Mouse (Mus musculus): ENCODE data around the gene Foxc2. TPM values are rescaled to one million over a fixed set of nuclear protein-coding genes. Genes with fewer than 3 reads are reported as not detected.
A peak's percentile ranks its signal among the peaks of the same experiment; 100 is the strongest.

Gene Foxc2
- 14.6 and 18.1 TPM in 2 replicates for polyA plus RNA-seq (2011; ENCODE audit: insufficient read length, low read depth, missing spikeins)

DNA sequence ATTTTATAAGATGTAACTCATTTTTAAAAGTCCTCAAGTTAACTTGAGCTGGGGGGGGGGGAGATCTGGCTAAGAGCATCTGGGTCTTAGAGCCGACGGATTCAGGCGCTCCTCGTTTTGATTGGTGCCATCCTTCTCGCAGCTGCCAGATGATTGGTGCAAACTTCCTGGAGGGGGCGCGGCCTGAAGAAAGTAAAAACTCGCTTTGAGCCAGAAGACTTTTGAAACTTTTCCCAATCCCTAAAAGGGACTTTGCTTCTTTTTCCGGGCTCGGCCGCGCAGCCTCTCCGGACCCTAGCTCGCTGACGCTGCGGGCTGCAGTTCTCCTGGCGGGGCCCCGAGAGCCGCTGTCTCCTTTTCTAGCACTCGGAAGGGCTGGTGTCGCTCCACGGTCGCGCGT lies at the start of gene Foxc2:
TSS of gene Foxc2 (plus strand) at position 224 of the 400 bp plus-strand sequence.
- Histone ChIP-seq H3K4me3 (ENCODE audit: insufficient read depth, low read length) (peak within 1 kb of the TSS; percentile 83), H3K4me1 (ENCODE audit: control insufficient read depth, insufficient read depth, low read length) (no peaks in the 10 kb centered on the region), H3K27ac (ENCODE audit: insufficient read depth, low read length) (peak within 1 kb of the TSS; percentile 91)
- TF ChIP-seq POLR2A (IDR thresholded peaks at IDR 0.05; ENCODE audit: low read depth, low read length) (peak; percentile 89), CTCF (IDR thresholded peaks at IDR 0.05; ENCODE audit: borderline replicate concordance, insufficient read depth, low read length) (no peak)

DNA sequence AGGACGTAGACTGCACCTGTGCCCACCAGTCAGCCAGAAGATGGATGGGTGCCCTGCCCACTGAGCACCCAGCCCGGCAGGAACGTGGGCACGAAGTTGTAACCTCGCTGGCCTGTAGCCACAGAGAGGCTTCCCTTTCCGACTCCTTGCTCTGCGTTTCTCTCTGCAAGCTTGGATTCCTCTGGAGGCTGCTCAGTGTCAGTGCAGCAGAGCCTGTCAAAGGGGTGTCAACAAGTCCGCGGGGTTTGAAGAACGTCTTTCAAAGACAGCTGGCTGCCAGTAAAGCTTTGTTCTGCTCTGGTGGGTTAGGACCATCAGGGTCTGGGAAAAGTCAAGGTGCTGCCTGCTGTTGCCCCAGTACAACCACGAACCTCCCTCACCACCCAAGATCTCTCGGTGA lies 44.5 kb upstream of the Foxc2 start:
- Histone ChIP-seq H3K4me1 (ENCODE audit: control insufficient read depth, insufficient read depth, low read length) (no peaks in the 10 kb centered on the region), H3K27ac (ENCODE audit: insufficient read depth, low read length) (no peak overlapping the region), H3K4me3 (ENCODE audit: insufficient read depth, low read length) (no peak overlapping the region)
- TF ChIP-seq POLR2A (IDR thresholded peaks at IDR 0.05; ENCODE audit: low read depth, low read length) (no peak), CTCF (IDR thresholded peaks at IDR 0.05; ENCODE audit: borderline replicate concordance, insufficient read depth, low read length) (no peak)

DNA sequence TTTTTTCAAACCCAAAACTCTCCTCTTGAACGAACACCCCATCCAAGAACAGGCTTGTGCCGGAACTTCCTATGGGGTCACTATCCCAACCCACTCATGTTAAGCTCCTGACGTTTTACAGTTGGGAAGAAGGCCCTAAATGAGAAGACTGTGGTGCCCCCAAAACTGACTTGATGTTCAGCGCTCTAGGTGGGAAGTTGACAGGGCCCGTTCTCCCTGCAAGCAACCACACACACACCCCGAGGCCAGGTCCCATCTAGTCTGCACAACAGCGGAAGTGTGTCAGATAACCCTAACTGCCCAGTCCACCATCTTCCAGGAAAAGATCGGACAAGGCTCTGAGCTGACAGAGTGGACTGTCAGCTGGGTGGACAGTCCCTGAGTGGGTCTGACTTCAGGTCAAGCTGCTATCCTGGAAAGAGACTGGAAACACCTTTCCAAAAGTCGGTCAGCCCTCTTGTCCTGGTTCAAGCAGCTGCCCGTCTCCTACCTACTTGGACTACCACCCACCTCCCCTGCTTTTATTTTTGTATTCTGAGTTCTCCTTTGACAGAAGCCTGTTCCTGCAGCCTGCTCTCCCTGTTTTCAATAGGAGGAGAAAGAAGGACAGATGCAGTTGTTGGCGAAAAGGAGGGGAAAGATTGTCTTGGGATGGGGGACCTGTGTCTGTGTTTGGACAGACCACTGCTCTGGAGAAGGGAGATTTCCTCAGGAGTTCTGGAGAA lies 43.4 kb upstream of the Foxc2 start:
- Histone ChIP-seq H3K4me1 (ENCODE audit: control insufficient read depth, insufficient read depth, low read length) (no peaks in the 10 kb centered on the region), H3K4me3 (ENCODE audit: insufficient read depth, low read length) (no peak overlapping the region), H3K27ac (ENCODE audit: insufficient read depth, low read length) (no peak overlapping the region)
- TF ChIP-seq POLR2A (IDR thresholded peaks at IDR 0.05; ENCODE audit: low read depth, low read length) (no peak), CTCF (IDR thresholded peaks at IDR 0.05; ENCODE audit: borderline replicate concordance, insufficient read depth, low read length) (no peak)

DNA sequence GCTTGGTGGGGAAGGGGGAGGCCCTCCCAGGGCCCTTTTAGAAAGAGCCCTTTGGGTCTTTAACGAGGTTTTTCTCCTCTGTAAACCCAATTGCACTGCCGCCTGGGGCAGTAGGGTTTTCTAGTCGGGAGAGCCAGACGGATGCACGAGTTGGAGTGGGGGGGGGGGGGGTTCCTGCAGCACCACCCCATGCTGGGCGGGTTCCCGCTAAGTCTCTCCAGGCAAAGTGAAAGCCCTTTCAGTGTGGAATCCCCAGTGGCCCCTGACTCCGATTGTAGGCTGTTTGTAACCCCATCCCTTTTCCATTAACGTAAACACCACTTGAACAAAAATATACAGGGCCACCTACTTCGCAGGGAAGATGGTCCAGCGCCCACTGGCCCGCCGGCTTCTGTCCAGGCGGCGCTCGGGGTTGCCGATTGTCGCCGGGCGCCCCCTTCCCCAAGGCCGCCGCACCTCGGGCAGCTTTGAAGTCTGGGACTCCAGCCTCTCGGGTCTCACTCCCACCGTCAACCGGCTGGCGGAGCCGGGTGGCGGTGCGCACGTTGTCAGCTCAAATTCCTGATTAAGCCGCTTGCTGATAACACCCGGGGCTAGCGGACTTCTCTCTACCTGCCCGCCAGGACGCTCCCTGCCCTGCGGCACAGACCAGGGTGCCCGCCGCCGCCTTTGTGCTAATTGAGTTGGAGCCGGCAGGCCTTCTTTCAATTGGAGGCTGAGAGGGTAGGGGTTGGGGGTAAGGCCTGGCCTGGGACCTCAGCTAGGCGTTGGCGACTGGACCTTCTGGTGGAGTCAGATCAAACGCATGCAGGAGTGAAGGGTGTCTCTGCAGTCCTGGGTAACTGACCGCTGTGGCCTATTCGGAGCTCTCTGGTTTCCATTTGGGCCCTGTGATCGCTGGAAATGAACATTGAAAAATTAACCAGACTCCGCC lies 42.5 kb upstream of the Foxc2 start:
- no peak overlapping the region for H3K27ac ChIP-seq (ENCODE audit: insufficient read depth, low read length)
- H3K4me1 ChIP-seq (ENCODE audit: control insufficient read depth, insufficient read depth, low read length), result no peaks in the 10 kb centered on the region
- TF ChIP-seq CTCF (IDR thresholded peaks at IDR 0.05; ENCODE audit: borderline replicate concordance, insufficient read depth, low read length), result no peak
- no peak for TF ChIP-seq POLR2A (IDR thresholded peaks at IDR 0.05; ENCODE audit: low read depth, low read length)
- H3K4me3 ChIP-seq (ENCODE audit: insufficient read depth, low read length), result no peak overlapping the region

DNA sequence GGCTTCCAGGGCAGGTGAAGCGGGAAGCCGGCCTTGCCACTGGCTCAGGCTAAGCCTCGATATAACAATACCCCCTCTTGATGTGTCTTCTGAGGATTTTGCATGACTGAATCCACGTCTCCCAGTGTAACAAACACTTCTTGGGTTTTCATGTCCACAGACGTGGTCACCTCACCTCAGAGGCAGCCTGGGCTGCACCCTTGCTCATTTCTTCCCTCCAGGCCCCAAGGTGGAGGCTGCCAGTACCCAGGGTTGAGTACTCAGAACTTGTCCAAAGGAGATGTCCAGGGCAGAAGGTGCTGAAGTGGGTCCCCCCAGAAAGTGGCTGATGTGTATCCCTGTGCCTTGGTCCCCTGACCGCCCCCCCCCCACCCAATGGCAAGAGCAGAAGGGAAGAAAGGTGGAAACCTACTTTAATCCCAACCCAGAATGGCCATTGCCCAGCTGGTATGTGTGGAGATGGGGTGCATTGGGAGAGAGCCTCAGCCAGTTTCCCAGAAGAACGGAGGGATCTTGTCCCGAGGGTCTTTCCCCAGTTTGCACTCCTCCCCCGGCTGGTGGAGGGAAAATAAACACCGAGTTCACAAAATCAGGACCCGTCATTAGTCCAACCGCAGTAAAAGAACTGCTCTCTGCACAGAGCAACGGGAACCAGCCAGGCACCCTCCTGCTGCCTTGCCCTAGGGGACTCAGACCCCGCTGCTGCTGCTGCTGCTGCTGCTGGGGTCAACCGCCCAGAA lies 41.7 kb upstream of the Foxc2 start:
- TF ChIP-seq POLR2A (IDR thresholded peaks at IDR 0.05; ENCODE audit: low read depth, low read length), result no peak
- no peak for TF ChIP-seq CTCF (IDR thresholded peaks at IDR 0.05; ENCODE audit: borderline replicate concordance, insufficient read depth, low read length)
- no peak overlapping the region for H3K27ac ChIP-seq (ENCODE audit: insufficient read depth, low read length)
- no peak overlapping the region for H3K4me3 ChIP-seq (ENCODE audit: insufficient read depth, low read length)
- H3K4me1 ChIP-seq (ENCODE audit: control insufficient read depth, insufficient read depth, low read length), result no peaks in the 10 kb centered on the region

DNA sequence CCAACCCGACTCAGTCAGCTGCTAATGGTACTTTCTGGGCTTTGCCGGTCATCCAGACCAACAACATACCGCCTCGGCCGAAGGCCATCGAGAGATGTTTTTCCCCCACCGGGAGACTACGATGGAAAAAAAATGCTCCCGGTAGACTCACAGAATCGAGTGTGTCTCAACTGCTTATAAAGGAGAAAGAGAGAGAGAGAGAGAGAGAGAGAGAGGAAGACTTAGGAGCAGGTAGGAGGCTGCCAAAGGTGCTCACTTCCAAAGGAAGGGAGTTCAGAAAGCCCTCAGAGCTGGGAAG lies 41.2 kb upstream of the Foxc2 start:
- Histone ChIP-seq H3K4me3 (ENCODE audit: insufficient read depth, low read length) (no peak overlapping the region), H3K4me1 (ENCODE audit: control insufficient read depth, insufficient read depth, low read length) (no peaks in the 10 kb centered on the region), H3K27ac (ENCODE audit: insufficient read depth, low read length) (no peak overlapping the region)
- TF ChIP-seq POLR2A (IDR thresholded peaks at IDR 0.05; ENCODE audit: low read depth, low read length) (no peak), CTCF (IDR thresholded peaks at IDR 0.05; ENCODE audit: borderline replicate concordance, insufficient read depth, low read length) (no peak)

DNA sequence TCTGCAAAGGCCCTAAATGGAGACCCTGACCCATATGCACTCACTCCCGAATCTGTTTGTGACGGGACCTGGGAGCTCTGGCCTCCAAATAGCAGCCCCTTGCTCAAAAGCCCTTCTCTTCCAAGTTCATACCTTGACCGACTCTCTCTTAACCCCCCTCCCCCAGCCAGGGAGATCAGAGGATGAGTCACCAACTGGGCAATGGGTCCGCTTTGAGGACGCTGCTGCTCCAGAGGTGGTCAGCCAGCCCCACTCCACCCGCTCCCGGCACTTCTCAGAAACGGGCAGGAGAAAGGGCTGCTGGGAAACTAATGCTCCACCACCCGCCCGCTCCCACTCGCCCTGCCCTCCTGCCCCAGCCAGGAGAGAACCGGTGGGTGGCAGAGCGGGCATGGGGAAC lies 40.0 kb upstream of the Foxc2 start:
- Histone ChIP-seq H3K27ac (ENCODE audit: insufficient read depth, low read length) (no peak overlapping the region), H3K4me3 (ENCODE audit: insufficient read depth, low read length) (no peak overlapping the region), H3K4me1 (ENCODE audit: control insufficient read depth, insufficient read depth, low read length) (no peaks in the 10 kb centered on the region)
- TF ChIP-seq POLR2A (IDR thresholded peaks at IDR 0.05; ENCODE audit: low read depth, low read length), result no peak
- no peak for TF ChIP-seq CTCF (IDR thresholded peaks at IDR 0.05; ENCODE audit: borderline replicate concordance, insufficient read depth, low read length)

DNA sequence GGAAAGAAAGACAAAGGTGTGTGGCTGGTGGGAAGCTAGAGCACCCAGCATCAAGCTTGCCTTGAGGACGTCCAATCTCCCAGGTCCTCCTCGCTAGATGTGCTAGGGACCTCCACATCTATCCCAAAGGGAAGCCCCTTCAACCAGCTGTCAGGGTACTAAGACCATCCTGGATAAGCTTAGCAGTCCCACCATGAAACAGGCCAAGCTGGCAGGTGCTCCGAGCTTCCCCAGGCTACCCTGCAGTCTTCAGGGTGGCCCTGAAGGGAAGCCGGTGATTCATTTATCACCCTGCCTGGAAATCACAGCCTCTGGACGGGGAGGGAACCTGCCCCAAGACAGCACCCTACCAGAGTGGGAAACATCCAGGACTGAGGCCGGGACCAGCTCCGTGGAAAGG lies 39.4 kb upstream of the Foxc2 start:
- Histone ChIP-seq H3K4me1 (ENCODE audit: control insufficient read depth, insufficient read depth, low read length) (no peaks in the 10 kb centered on the region), H3K4me3 (ENCODE audit: insufficient read depth, low read length) (no peak overlapping the region), H3K27ac (ENCODE audit: insufficient read depth, low read length) (no peak overlapping the region)
- TF ChIP-seq POLR2A (IDR thresholded peaks at IDR 0.05; ENCODE audit: low read depth, low read length) (no peak), CTCF (IDR thresholded peaks at IDR 0.05; ENCODE audit: borderline replicate concordance, insufficient read depth, low read length) (no peak)

DNA sequence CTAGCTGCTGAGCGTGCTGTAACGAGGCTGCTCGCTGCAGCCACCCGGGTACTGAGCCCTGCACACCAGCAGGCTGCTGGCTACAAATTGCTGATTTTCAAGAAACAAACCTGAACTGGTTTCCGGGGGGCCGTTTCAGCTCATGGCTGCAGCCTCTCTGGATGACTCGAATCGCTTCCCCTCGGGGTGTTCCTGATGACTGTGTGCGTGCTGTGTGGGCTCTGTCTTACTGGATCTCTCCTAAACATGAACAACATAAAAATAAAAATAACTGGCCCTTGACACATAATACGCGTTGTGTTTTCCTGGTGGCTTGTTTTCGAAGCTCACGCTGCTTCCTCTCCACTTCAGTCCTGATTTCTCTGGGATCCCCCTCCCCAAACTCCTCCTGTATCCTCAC lies 37.2 kb upstream of the Foxc2 start:
- no peaks in the 10 kb centered on the region for H3K4me1 ChIP-seq (ENCODE audit: control insufficient read depth, insufficient read depth, low read length)
- TF ChIP-seq CTCF (IDR thresholded peaks at IDR 0.05; ENCODE audit: borderline replicate concordance, insufficient read depth, low read length) (no peak), POLR2A (IDR thresholded peaks at IDR 0.05; ENCODE audit: low read depth, low read length) (no peak)
- H3K4me3 ChIP-seq (ENCODE audit: insufficient read depth, low read length), result no peak overlapping the region
- no peak overlapping the region for H3K27ac ChIP-seq (ENCODE audit: insufficient read depth, low read length)

Data from embryonic fibroblast, embryonic 13.5 days (primary cell).